Mouse (Mus musculus): ENCODE results near the gene Grik3.

DNA sequence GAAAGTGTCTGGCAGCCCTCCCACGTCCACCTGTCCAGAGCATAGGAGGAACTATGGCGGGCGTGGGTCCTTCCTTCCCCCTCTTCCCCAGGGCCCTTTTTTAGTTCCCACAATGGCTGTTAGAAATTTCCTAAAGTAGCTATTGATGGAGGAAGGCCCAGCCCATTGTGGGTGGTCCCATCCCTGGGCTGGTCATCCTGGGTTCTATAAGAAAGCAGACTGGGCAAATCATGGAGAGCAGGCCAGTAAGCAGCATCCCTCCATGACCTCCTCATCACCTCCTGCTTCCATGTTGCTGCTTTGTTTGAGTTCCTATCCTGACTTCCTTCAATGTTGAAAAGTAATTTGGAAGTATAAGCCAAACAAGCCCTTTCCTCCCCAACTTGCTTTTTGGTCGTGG, 269.8 kb downstream of the Grik3 start:
- TF ChIP-seq CTCF (IDR thresholded peaks at IDR 0.05; ENCODE audit: borderline replicate concordance, insufficient read depth, low read length) (no peak), POLR2A (IDR thresholded peaks at IDR 0.05; ENCODE audit: low read depth, low read length) (no peak)

Measured in embryonic fibroblast, embryonic 13.5 days (primary cell).